17 mouse cellular contexts compared by ENCODE assay signal in the genomic region with DNA sequence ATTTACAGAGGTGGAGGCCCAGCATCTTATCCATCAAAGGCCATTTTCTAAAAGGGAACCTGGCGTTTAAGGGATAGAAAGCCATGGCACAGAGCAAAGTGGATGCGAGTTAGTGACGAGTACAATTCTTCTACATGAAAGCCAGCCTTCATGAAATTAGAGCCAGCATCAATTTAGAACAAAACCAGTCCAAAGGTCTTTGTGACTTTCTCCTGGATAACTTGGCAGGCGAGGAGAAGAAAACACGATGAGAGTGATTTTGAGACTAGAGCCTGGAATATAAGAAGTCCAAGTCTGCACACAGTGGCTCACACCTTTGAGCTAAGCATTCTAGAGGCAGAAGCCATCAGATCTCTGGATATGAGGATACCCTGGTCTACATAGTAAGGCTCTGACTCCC. TPM values are rescaled to one million over a fixed set of nuclear protein-coding genes. Genes with fewer than 3 reads are reported as not detected.
"Had no signal": no experiment of that assay in that cellular context is flagged by ENCODE, and none has a peak within 500 bp of the region (broad histone marks: within the 10 kb centered on the region; RNA-seq: fewer than 3 reads in every experiment).

No protein-coding gene starts in this region.

- ATAC-seq: lung, postnatal 0 days; midbrain, embryonic 13.5 days; midbrain, embryonic 15.5 days had no signal

- H3K27ac ChIP-seq: lung, embryonic 15.5 days; macrophage; midbrain, embryonic 13.5 days; midbrain, embryonic 15.5 days; neural tube, embryonic 12.5 days; stomach, embryonic 15.5 days; stomach, postnatal 0 days had no signal

- H3K4me2 ChIP-seq: lung, embryonic 15.5 days; midbrain, embryonic 11.5 days; midbrain, embryonic 13.5 days; midbrain, embryonic 15.5 days; neural tube, embryonic 12.5 days; stomach, embryonic 15.5 days had no signal

- H3K27me3 ChIP-seq: midbrain, embryonic 15.5 days had no signal

- DNase-seq: lung, adult 2 months; lung, postnatal 14 days; lung, postnatal 36 days; right cerebral cortex, postnatal 14 days; thymus, adult 2 months; thymus, postnatal 25 days; thymus, postnatal 4 days had no signal

- H3K4me3 ChIP-seq: lung, embryonic 15.5 days; megakaryocyte, embryonic 14.5 days; midbrain, embryonic 13.5 days; midbrain, embryonic 15.5 days; neural tube, embryonic 12.5 days; stomach, embryonic 15.5 days had no signal

- H3K36me3 ChIP-seq: lung, embryonic 15.5 days; midbrain, embryonic 13.5 days; midbrain, embryonic 15.5 days; neural tube, embryonic 12.5 days; stomach, embryonic 15.5 days had no signal

- H3K9me3 ChIP-seq: lung, embryonic 15.5 days; midbrain, embryonic 13.5 days; midbrain, embryonic 15.5 days; neural tube, embryonic 12.5 days; stomach, embryonic 15.5 days had no signal

- H3K9ac ChIP-seq: lung, embryonic 15.5 days; midbrain, embryonic 13.5 days; midbrain, embryonic 15.5 days; neural tube, embryonic 12.5 days; stomach, embryonic 15.5 days had no signal

RNA-seq across cellular contexts. Expression of a gene that starts 4.4 kb away (rescaled TPM):
- polyA plus RNA-seq: macrophage had no signal
